Mouse (Mus musculus): Measurements from ENCODE around the gene Drc3.

Gene Drc3

DNA sequence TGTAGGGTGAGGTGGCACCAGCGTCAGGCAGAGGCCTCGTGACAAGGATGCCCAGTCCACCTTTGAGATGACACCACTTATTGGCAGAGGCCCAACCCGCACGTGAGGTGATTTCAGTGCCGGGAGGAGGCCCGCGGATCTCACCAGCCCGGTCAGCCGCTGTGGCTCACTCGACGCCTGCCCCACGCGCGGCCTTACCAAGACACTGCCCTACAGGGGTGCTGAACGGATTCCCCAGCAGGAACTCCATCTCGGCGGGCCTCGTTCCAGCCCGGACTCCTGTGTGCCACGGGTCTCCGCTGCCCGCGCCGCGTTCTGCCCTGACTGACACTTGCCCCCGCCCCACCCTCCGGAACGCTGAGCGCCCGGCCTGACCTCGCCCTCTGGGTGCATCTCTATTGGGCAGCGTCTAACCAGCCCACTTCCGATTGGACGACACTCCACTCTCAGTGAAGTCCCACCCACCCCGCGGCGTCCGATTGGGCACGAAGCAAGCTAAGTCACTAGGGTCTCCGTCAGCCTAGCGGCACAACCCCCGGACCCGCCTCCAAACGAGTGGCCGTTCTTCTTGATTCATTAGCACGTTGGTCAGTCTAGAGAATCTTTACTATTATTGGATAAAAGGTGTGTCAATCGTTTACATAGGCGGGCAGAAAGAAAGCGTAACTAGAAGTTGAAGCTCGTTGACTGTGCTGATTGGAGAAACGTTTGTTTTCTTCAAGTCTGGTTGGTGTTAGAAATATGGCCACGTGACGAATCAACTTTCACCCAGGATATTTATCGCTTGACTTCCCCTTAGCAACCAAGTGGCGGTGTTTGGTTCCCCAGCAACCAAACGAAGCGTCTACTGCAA lies at the start of gene Drc3, which contains the start of gene Tom1l2:
Drc3 (plus strand) TSS at position 771 of the 853 bp plus-strand sequence.
Tom1l2 (minus strand) TSS at position 347 of the 853 bp plus-strand sequence.
- DNase-seq (ENCODE audit: low read depth, low spot score): peak; percentile 100

DNA sequence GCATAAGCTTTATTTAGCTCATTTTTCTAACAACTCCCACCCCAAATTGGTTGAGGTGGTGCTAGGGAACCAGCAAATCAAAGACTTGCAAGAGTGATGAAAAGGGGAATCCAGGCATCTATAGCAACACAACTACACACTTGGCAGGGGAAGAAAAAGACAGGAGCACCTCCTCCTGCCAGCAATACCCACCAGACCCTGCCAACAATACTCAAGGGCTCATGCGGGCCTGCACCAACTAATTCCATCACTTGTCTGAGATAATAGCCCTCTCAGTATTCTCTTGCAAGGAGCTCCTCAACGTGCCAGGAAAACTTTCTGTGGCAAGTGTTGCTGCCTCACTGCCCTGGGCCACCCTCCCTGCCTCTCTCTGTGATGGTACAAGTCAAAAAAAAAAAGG lies 49.6 kb upstream of the Drc3 start:
- no peak for DNase-seq (ENCODE audit: low read depth, low spot score)

DNA sequence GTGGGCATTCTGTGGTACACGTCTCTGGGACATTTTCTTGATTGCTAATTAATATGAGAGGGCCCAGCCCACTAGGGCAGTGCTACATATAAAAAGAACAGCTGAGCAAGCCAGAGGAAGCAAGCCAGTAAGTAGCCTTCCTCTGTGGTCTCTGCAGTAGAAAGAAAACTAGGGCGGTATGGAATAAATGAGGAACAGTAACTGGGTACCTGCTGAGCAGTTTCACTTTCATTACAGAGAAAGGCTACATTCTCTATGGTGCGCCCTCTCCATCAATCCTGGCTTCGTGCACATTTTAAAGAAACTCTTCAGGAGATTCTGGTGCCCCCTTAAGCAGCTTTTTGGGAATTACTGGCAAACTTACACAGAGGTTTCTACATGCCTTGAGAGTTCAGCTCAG lies 47.5 kb upstream of the Drc3 start:
- DNase-seq (ENCODE audit: low read depth, low spot score): no peak

DNA sequence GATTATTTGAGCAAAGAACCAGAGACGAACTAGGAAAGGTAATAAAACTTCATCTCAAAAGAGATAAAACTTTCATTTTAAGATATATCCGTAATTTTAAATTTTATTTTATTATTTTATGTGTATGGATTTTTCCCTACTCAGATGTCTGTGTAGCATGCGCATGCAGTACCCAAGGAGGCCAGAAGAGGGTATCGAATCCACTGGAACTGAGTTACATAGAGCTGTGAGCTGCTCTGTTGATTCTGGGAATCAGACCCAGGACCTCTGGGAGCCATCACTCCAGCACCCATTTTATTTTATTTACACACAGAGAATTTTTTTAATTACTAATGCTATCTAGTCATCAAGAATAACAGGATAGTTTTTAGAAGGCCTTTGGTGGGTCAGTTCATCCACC lies 46.3 kb upstream of the Drc3 start:
- DNase-seq (ENCODE audit: low read depth, low spot score): peak; percentile 82

DNA sequence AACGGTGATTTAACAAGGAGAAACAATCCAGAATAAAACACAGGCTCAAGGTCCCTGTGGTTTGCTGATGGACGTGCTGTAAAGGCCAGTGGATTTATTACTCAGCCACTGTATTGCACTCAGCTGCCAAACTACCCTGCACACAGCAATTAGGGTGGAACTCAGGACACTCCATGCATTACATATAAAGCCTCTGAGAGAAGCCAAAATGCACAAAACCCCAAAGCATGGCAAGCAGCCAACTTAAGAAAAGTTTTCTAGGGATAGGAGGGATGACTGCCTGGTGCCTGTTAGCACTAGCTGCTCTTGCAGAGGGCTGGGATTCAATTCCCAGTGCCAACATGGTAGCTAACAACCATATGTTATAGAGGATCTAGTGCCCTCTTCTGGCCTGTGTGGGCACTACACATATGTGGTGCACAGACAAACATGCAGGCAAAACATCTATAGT lies 45.7 kb upstream of the Drc3 start:
- DNase-seq (ENCODE audit: low read depth, low spot score): peak; percentile 76

DNA sequence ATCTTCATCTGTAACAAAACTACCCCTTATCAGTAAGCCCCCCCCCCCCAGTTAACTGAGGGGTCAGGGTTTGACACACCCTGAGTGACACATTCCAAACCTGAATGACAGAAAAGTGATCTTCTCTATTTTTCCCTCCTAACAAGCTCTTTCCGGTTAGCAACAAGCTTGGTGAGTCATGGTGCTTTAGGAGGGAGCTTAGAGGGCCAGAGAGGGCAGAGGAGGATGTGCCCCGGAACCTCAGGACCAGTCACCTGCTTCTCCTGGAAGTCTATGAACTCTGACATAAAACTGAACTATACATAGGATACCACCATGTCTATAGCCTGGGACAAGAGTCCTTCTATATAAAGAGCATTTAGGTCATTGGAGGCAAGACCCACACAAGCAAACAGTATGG lies 45.1 kb upstream of the Drc3 start:
- peak; percentile 53 for DNase-seq (ENCODE audit: low read depth, low spot score)

DNA sequence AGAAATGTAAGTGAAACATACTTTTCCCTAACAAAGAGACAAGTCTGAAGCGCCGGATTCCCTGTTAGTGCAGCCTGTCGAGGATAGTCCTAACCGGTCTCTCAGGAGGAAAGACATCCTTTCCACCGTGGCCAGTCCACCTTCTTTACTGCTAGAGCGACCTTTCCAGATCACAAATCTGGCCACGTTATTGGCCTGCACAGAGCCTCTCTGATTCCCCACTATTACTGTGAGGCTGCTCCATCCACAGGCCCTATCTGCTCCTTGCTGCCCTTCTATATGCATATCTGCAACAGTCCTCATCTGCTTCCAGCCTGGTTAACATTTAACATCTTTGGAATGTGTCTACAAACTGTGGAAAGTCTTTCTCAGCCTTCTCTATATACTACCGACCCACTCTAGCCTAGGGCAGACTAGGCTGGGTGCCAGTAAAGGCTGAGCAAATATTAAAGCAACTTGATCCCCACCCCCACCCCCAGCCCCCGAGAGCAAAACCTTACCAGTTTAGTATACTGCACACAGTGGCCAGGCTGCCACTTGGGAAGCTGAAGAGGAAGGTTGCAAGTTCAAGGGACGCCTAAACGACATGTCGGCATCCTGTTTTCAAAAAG lies 44.5 kb upstream of the Drc3 start:
- peak; percentile 63 for DNase-seq (ENCODE audit: low read depth, low spot score)

DNA sequence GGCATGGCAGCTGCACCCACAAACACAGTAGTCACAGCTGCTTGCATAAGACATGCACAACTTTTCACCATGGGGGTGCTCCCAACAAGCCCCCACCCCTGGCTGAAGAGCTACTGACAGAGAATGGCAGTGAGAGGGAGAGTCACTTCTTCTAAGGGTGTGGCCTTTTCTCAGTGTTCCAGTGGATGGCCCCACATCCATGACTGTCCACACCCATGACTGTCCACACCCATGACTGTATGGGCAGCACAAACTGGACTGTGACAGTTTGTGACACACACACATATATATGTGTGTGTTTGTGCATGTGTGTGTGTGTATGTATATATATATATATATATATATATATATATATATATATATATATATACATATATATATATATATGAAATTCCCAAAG lies 43.3 kb upstream of the Drc3 start:
- DNase-seq (ENCODE audit: low read depth, low spot score): no peak

DNA sequence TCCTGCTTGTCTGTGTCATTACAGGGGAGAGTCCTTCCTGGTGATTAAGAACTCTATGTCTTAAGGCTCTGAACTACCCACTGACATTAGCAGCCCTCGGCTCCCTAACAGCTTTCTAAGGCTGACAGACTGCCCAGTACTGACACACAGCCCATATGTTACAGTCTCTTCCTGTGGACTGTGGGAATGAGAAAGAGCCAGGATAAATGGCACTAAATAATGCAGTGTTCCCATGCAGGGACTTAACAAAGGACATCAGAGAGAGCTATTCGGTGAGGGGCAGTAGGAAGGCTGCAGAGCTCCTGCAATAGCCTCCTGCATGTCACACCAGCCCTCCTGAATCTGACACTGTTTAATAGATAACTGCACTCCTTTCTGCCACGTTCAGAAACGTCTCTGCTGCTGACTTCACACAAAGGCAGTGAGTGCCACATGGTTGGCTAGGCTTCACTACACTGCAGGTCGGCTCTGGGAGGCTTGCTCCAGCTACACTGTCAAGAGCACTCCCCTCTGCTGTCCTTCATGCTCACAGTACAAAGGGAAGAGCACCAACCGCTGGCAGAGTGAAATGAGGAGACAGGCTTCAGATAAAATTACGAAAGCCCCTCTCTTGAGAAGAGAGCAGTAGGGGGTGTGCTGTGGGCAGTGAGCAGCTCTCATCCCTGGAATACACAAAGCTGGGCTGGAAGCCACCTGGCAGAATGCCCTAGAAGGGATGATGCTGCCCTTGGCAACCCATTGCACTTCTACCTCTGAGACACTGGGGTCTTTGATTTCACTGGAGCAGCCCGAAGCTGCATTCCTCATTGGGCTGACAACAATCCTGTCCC lies 41.9 kb upstream of the Drc3 start:
- peak; percentile 86 for DNase-seq (ENCODE audit: low read depth, low spot score)

DNA sequence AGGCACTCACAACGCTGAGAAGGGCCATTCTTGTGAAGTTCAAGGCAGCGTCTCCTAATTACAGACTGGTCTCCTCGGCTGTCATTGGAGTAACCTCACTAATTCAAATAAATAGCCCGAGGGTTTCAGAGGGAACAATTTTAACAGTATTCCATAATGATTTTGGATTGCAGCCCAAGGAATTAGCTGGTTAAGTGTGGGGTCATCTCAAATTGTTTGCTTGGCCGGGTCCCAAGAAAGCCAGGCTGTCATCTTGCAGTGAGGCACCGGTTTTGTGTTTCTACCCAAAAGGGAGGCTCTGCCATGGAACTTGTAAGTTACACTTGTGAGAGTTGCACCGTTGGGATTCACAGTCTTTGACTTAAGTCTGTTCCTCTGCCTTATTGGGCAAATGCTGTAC lies 36.9 kb upstream of the Drc3 start:
- DNase-seq (ENCODE audit: low read depth, low spot score): no peak

DNA sequence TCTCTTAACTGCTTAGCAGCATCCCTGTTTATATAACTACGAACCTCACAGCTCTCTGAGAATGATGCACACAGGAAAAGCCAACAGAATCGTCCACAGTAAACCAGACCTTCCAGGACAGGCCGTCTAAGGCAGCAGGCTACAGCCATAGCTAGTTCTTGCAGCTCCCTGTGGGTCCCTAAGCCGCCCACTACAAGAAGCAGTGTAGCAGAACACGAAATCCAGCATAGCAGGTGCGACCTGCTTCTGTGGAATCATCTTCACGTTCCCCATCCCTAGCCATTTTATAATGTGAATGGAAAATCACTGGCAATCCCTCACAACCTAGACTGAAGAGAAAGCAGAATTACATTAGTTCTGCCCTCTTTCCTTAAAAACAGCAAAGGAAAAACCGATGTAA lies 36.2 kb upstream of the Drc3 start:
- DNase-seq (ENCODE audit: low read depth, low spot score): no peak

DNA sequence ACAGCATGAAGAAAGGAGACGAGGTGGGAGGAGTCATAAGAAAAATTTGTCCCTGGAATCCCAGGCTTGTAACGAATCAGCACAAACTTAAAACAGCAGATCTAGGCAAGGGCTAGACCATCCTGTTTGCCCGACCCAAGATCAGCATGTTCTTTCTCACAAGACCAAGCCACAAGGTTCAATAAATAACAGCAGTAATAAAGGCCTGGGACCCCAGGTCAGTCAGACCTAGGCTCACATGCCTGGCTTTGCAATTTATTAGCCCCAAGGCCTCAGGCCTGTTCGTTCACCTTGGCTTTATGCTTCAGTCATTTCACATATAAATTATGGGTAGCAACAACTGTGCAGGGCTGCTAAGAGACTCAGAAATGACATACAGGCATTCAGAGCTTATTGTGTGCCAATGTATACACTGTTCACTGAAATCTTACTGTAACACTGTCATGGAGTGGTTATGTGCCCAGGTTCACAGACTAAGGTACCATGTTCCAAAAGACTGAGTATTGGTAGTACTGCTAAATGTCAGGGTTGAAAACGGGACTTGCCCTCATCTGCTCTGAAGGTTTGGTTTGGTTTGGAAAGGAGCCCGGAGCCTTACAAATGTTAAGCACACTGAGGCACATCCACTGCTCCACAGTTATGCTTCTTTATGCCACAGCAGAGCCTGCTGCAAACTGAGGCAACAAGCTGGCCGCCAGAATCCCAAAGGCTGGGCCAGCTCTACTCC lies 35.6 kb upstream of the Drc3 start:
- no peak for DNase-seq (ENCODE audit: low read depth, low spot score)

DNA sequence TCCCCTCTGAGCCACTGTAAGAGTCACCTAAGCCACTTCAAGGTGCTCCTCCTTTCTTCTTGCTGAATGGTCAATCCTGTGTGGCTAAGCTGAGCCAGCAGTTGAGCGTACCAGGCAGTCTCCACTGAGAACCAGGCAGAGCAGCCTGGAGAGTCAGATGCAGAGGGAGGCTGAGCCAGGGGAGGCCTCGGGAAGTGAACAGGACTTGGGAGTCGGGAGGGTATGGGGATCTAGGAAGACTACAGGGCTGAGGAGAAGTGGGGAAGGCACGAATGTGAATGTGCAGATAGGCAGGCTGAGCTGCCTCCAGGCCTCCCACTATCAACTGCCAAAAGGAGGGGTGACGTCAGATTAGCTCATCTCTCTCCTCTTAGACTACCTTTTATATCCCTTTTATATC lies 34.4 kb upstream of the Drc3 start:
- DNase-seq (ENCODE audit: low read depth, low spot score): no peak

DNA sequence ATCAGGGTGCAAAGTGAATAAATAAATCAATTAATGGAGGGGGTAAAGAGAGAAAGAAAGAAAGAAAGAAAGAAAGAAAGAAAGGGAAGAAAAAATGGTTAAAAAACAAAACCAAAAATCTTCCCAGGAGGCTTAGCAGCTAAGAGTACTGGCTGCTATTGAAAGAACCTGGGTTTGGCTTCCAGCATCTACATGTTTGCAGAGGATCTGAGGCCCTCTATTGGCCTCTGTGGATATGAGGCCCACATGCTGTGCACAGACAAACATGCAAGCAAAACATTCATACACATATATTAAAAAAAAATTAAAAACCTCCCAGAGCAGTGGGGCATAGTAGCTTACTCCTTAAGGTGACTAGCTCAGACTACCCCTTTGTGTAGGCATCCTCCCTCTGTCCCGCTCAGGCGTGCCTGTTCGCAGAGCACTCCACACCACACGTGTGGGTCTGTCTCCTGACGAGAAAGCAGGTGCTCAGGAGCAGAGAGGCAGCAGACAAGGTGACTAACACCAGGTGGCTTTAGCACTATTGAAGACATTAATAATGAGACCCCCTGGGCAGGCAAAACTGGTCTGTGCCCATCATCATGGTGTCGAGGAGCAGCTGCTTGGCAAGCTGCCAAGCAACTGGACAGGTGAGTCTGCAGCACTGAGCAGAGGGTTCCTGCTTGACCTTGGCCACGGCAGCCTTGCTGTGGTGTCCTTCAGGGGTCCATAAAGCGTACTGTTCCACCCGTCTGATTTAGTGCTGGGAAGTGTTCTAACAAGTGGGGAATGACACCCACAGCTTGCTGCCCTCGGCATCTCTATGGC lies 33.7 kb upstream of the Drc3 start:
- DNase-seq (ENCODE audit: low read depth, low spot score): no peak

DNA sequence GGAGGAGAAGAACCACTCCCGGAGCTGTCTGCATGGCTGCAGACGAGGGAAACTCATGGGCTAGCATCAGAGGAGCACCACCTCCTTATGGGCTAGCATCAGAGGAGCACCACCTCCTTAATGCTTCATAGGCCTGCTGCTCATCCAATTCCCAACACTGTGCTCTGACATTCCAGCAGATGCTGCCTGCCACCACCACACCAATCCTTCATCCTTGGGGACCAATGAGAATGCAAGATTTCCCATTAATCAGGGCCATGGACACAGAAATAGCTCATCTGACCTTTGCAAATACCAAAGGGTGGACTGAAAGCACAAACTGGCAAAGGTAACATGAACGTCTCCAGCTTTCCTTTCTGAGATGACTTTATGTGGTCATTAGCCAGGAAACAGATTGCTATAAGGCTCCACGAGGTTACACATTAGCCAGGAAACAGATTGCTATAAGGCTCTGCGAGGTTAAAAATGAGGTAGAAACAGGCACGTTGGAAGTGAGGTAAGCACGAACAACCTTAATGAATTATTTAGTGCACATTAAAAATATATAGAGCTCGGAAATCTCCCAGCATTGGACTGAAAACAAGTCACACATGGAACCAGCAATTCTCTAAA lies 32.6 kb upstream of the Drc3 start:
- DNase-seq (ENCODE audit: low read depth, low spot score): no peak

DNA sequence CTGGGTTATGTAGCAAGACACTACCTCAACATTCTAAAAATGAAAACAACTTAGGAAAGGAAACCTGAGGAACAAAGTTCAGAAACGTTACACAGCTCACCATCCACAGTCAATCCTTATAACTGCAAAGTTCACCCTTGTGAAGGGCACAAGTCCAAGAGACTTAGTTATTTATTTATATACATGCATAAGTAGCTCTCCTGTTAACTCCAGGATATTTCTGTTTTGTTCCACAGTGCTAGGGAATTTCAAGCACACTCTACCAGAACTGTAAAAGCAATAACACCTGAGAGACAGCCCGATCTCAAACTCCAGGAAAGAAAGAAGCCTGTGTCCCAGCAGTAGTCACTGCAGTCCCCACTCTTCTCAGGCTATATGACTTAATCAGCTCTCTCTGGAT lies 31.7 kb upstream of the Drc3 start:
- DNase-seq (ENCODE audit: low read depth, low spot score): no peak

DNA sequence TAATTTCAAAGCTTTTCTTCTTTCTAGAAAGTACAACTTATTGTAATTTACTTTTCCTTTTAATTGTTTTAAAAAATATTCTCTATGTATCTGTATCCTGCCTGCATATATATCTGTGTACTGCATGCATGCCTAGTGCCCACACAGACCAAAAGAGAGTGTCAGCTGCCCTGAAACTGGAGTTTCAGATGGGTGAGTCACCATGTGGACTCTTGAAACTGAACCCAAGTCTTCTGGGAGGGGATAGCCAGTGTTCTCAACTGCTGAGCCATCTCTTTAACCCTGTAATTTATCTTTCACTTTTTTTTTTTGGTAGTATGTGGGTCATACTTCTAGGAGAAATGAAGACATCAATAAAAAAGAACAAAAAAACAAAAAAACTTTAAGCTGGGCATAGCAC lies 29.4 kb upstream of the Drc3 start:
- DNase-seq (ENCODE audit: low read depth, low spot score): peak; percentile 79

DNA sequence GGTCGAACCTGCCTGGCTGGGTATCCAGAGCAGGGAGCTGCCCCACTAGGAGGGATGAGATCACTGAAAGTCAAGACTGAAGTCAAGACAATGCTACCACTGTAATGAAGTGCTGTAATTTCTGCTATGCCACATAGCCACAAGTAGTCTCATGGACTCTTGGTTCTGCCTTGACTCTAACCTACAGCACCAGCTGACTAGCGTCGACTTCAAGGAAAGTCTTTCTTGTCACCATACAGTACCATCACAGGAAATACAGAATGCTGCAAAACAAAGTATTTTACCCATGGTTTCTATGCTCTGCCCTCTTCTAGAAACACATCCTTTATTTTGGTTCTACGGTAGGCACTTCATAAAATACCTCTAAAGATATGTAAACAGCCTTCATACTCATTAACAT lies 22.6 kb upstream of the Drc3 start:
- no peak for DNase-seq (ENCODE audit: low read depth, low spot score)

DNA sequence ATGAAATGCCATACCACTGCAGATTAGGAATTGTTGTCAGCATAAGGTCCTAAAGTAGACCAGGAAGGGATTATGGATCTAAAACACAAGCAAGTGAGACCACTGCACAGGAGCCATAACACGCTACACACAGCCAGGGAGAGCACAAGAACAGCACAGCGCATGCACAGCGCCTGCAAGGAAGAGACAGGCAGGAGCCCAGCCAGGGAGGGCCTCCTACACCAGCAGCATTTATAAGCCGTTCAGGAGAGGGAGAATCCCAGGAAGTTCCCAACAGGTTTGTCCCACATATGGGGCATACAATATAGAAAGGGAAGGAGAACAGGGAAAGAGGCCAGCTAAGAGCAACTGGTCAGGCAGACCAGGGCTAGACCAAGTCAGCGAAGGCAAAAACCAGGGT lies 19.7 kb upstream of the Drc3 start:
- DNase-seq (ENCODE audit: low read depth, low spot score): no peak

DNA sequence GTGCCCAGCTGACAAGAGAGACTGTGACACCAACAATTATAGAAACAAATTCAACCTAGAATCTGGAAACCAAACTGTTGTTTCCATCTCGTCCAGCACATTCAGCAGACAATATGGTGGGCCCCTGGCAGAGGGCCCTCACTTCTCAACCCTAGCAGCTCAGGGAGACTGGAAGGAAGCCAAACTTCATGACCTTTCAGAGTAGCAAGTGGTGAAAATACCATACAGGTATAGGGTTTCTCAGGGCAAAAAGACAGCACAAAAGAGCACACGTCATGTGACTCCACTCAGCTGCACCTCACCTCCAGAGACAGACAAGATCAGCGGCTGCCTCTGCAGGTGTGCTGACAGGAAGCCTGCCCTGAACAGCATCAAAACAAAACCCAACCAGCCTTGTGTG lies 19.0 kb upstream of the Drc3 start:
- DNase-seq (ENCODE audit: low read depth, low spot score): no peak

All from 3T3-L1 (cell line).